Mouse (Mus musculus): Measurements from ENCODE around the gene Dnaaf1. TPM values are rescaled to one million over a fixed set of nuclear protein-coding genes. Genes with fewer than 3 reads are reported as not detected.

Gene Dnaaf1
- polyA plus RNA-seq, 1 experiment from 2014 or later = 0.39 TPM

- H3K9me3 ChIP-seq (replicated peaks; ENCODE audit: control insufficient read depth, low read length) = no peaks in the 10 kb centered on the region
- WGBS = 94% methylated on average over 1 of the region's 1 CpGs
- no peaks in the 10 kb centered on the region for H3K27me3 ChIP-seq (replicated peaks; ENCODE audit: control insufficient read depth, insufficient read depth, low read length)
Observed at GRCm38 (mm10) chr8:119642960-119643359, 67.9 kb downstream of the Dnaaf1 start.

GRCm38 (mm10) chr8:119644429-119644960, 69.5 kb downstream of the Dnaaf1 start:
- no peak overlapping the region for H3K4me2 ChIP-seq (ENCODE audit: low read length)
- no peaks in the 10 kb centered on the region for H3K27me3 ChIP-seq (replicated peaks; ENCODE audit: control insufficient read depth, insufficient read depth, low read length)
- H3K9ac ChIP-seq (ENCODE audit: low read length) = no peak overlapping the region
- H3K4me3 ChIP-seq (ENCODE audit: low read depth, low read length) = no peak overlapping the region
- no peak overlapping the region for H3K27ac ChIP-seq (ENCODE audit: low read depth, low read length)
- no peaks in the 10 kb centered on the region for H3K4me1 ChIP-seq (ENCODE audit: control insufficient read depth, insufficient read depth, low read length)
- 73% methylated on average over 17 of the region's 17 CpGs for WGBS
- H3K9me3 ChIP-seq (replicated peaks; ENCODE audit: control insufficient read depth, low read length) = no peaks in the 10 kb centered on the region
- H3K36me3 ChIP-seq (ENCODE audit: control insufficient read depth, insufficient read depth, low read length) = no peaks in the 10 kb centered on the region
- ATAC-seq (no peak), DNase-seq (ENCODE audit: low spot score) (no peak)

More at GRCm38 (mm10) chr8:119642960-119643359, 67.9 kb downstream of the Dnaaf1 start:
- H3K4me3 ChIP-seq (ENCODE audit: low read depth, low read length) = no peak overlapping the region
- no peak overlapping the region for H3K9ac ChIP-seq (ENCODE audit: low read length)
- DNase-seq (ENCODE audit: low spot score) (no peak), ATAC-seq (no peak)
- H3K27ac ChIP-seq (ENCODE audit: low read depth, low read length) = no peak overlapping the region
- no peaks in the 10 kb centered on the region for H3K36me3 ChIP-seq (ENCODE audit: control insufficient read depth, insufficient read depth, low read length)
- no peaks in the 10 kb centered on the region for H3K4me1 ChIP-seq (ENCODE audit: control insufficient read depth, insufficient read depth, low read length)
- H3K4me2 ChIP-seq (ENCODE audit: low read length) = no peak overlapping the region

GRCm38 (mm10) chr8:119644981-119645597, 70.1 kb downstream of the Dnaaf1 start:
- ATAC-seq = 0 out of 2 replicates have a peak, but pooled peaks have one; percentile 20
- H3K4me3 ChIP-seq (ENCODE audit: low read depth, low read length) = no peak overlapping the region
- no peak overlapping the region for H3K27ac ChIP-seq (ENCODE audit: low read depth, low read length)
- H3K9ac ChIP-seq (ENCODE audit: low read length) = no peak overlapping the region
- peak; percentile 35 for DNase-seq (ENCODE audit: low spot score)
- 57% methylated on average over 18 of the region's 18 CpGs for WGBS
- H3K9me3 ChIP-seq (replicated peaks; ENCODE audit: control insufficient read depth, low read length) = no peaks in the 10 kb centered on the region
- H3K36me3 ChIP-seq (ENCODE audit: control insufficient read depth, insufficient read depth, low read length) = no peaks in the 10 kb centered on the region
- H3K4me2 ChIP-seq (ENCODE audit: low read length) = no peak overlapping the region
- H3K27me3 ChIP-seq (replicated peaks; ENCODE audit: control insufficient read depth, insufficient read depth, low read length) = no peaks in the 10 kb centered on the region
- H3K4me1 ChIP-seq (ENCODE audit: control insufficient read depth, insufficient read depth, low read length) = no peaks in the 10 kb centered on the region

GRCm38 (mm10) chr8:119646197-119646596, 71.2 kb downstream of the Dnaaf1 start:
- ATAC-seq (no peak), DNase-seq (ENCODE audit: low spot score) (no peak)
- H3K4me2 ChIP-seq (ENCODE audit: low read length) = no peak overlapping the region
- H3K27me3 ChIP-seq (replicated peaks; ENCODE audit: control insufficient read depth, insufficient read depth, low read length) = no peaks in the 10 kb centered on the region
- H3K4me3 ChIP-seq (ENCODE audit: low read depth, low read length) = no peak overlapping the region
- H3K36me3 ChIP-seq (ENCODE audit: control insufficient read depth, insufficient read depth, low read length) = no peaks in the 10 kb centered on the region
- H3K27ac ChIP-seq (ENCODE audit: low read depth, low read length) = no peak overlapping the region
- WGBS = 77% methylated on average over 3 of the region's 3 CpGs
- H3K9ac ChIP-seq (ENCODE audit: low read length) = no peak overlapping the region
- H3K4me1 ChIP-seq (ENCODE audit: control insufficient read depth, insufficient read depth, low read length) = no peaks in the 10 kb centered on the region
- H3K9me3 ChIP-seq (replicated peaks; ENCODE audit: control insufficient read depth, low read length) = no peaks in the 10 kb centered on the region

GRCm38 (mm10) chr8:119646846-119647245, 71.8 kb downstream of the Dnaaf1 start:
- Histone ChIP-seq H3K9me3 (replicated peaks; ENCODE audit: control insufficient read depth, low read length) (no peaks in the 10 kb centered on the region), H3K4me1 (ENCODE audit: control insufficient read depth, insufficient read depth, low read length) (no peaks in the 10 kb centered on the region), H3K27ac (ENCODE audit: low read depth, low read length) (no peak overlapping the region)

More at GRCm38 (mm10) chr8:119646846-119647245, 71.8 kb downstream of the Dnaaf1 start:
- Histone ChIP-seq H3K4me2 (ENCODE audit: low read length) (no peak overlapping the region), H3K27me3 (replicated peaks; ENCODE audit: control insufficient read depth, insufficient read depth, low read length) (no peaks in the 10 kb centered on the region), H3K36me3 (ENCODE audit: control insufficient read depth, insufficient read depth, low read length) (no peaks in the 10 kb centered on the region), H3K9ac (ENCODE audit: low read length) (no peak overlapping the region), H3K4me3 (ENCODE audit: low read depth, low read length) (no peak overlapping the region)
- ATAC-seq = no peak
- no peak for DNase-seq (ENCODE audit: low spot score)
- WGBS = 83% methylated on average over 7 of the region's 7 CpGs

Other genes starting within 250 kb of the Dnaaf1 start
- 593 and 648 TPM in 2 replicates for gene Hsbp1, start 230.7 kb upstream of the Dnaaf1 start, polyA plus RNA-seq (2014; fragmentation: Nextera tagmentation; extraction: Ambion mirVana)
- 12.3 and 16.6 TPM in 2 replicates for gene Mlycd, start 180.4 kb upstream of the Dnaaf1 start, polyA plus RNA-seq (2014; fragmentation: Nextera tagmentation; extraction: Ambion mirVana)
- 0.15 and 0.28 TPM in 2 replicates for gene Osgin1, start 141.1 kb upstream of the Dnaaf1 start, polyA plus RNA-seq (2014; fragmentation: Nextera tagmentation; extraction: Ambion mirVana)
- 16.9 and 19.5 TPM in 2 replicates for gene Necab2, start 128.5 kb upstream of the Dnaaf1 start, polyA plus RNA-seq (2014; fragmentation: Nextera tagmentation; extraction: Ambion mirVana)
- not detected in 2 replicates for gene Slc38a8, start 73.5 kb upstream of the Dnaaf1 start, polyA plus RNA-seq (2014; fragmentation: Nextera tagmentation; extraction: Ambion mirVana)
- gene Mbtps1, start 16.5 kb upstream of the Dnaaf1 start, polyA plus RNA-seq (2014; fragmentation: Nextera tagmentation; extraction: Ambion mirVana) = 50.0 and 58.4 TPM in 2 replicates
- gene Hsdl1, start 52 bp upstream of the Dnaaf1 start, polyA plus RNA-seq (2014; fragmentation: Nextera tagmentation; extraction: Ambion mirVana) = 183 and 202 TPM in 2 replicates
- 13.7 and 15.5 TPM in 2 replicates for gene Taf1c, start 30.0 kb downstream of the Dnaaf1 start, polyA plus RNA-seq (2014; fragmentation: Nextera tagmentation; extraction: Ambion mirVana)
- gene Adad2, start 37.5 kb downstream of the Dnaaf1 start, polyA plus RNA-seq (2014; fragmentation: Nextera tagmentation; extraction: Ambion mirVana) = 0.09 TPM in 1 of 2 replicates, not detected in the other
- gene Kcng4, start 60.4 kb downstream of the Dnaaf1 start, polyA plus RNA-seq (2014; fragmentation: Nextera tagmentation; extraction: Ambion mirVana) = 0.20 and 0.21 TPM in 2 replicates
- gene Wfdc1, start 91.1 kb downstream of the Dnaaf1 start, polyA plus RNA-seq (2014; fragmentation: Nextera tagmentation; extraction: Ambion mirVana) = 3.7 and 4.5 TPM in 2 replicates
- gene Atp2c2, start 124.8 kb downstream of the Dnaaf1 start, polyA plus RNA-seq (2014; fragmentation: Nextera tagmentation; extraction: Ambion mirVana) = 0.05 TPM in 1 of 2 replicates, not detected in the other
- 5.1 and 6.0 TPM in 2 replicates for gene Tldc1, start 203.2 kb downstream of the Dnaaf1 start, polyA plus RNA-seq (2014; fragmentation: Nextera tagmentation; extraction: Ambion mirVana)

All from forebrain, embryonic 14.5 days (tissue).